Comparison of ENCODE assay signal across 10 mouse cellular contexts in the genomic region with DNA sequence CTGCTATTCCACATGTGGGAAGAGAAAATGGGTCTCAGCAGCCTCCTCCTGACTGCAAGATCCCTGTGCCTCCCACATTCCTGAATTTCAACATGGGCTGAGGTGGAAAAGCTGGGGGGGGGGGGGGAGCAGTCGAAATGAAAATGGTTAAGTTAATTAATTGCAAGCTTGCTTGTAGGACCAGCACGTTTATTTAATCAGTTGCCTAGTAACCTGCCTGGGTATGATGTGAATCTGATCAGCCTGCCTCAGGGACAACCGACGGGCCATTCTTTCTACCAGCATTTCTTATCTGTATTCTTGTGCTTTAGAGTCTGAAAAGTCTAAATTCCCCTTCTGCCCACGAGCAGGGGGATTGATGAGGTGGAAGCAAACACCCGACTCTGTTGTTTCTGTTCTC.
DNase-seq lines count a peak whose midpoint lies in the region; ATAC-seq and TF ChIP-seq lines count a peak whose summit lies in the region.
"Had no signal": no experiment of that assay in that cellular context is flagged by ENCODE, and none has a peak within 500 bp of the region (broad histone marks: within the 10 kb centered on the region; RNA-seq: fewer than 3 reads in every experiment).

No protein-coding gene starts in this region.

- no peaks in the 10 kb centered on the region for H3K9me3 ChIP-seq in limb, embryonic 12.5 days
- H3K9me3 ChIP-seq in stomach, postnatal 0 days (ENCODE audit: control insufficient read depth, low read length), result no peaks in the 10 kb centered on the region

- 5% methylated on average over 6 of the region's 6 CpGs for WGBS in limb, embryonic 12.5 days
- WGBS in stomach, postnatal 0 days, result 16% methylated on average over 6 of the region's 6 CpGs

- H3K4me2 ChIP-seq in limb, embryonic 12.5 days, result peak overlapping the region; percentile 45
- peak overlapping the region; percentile 27; the same call in 1 of the 2 replicates for H3K4me2 ChIP-seq in stomach, postnatal 0 days (replicated peaks; ENCODE audit: low read depth)

- H3K4me1 ChIP-seq in limb, embryonic 12.5 days (replicated peaks), result peaks cover 28% of the 10 kb centered on the region
- no peaks in the 10 kb centered on the region for H3K4me1 ChIP-seq in stomach, postnatal 0 days (replicated peaks; ENCODE audit: control insufficient read depth, insufficient read depth)

- TF ChIP-seq EP300 in stomach, postnatal 0 days (optimal IDR thresholded peaks at IDR 0.05), result no peak

- 0 out of 2 replicates have a peak overlapping the region, but pooled peaks have one; percentile 3 for H3K4me3 ChIP-seq in limb, embryonic 12.5 days (replicated peaks)
- H3K4me3 ChIP-seq in stomach, postnatal 0 days (ENCODE audit: low read depth, low read length), result no peak overlapping the region

- H3K27me3 ChIP-seq in limb, embryonic 12.5 days, result no peaks in the 10 kb centered on the region
- no peaks in the 10 kb centered on the region for H3K27me3 ChIP-seq in stomach, postnatal 0 days (ENCODE audit: control insufficient read depth, insufficient read depth, low read length)

- no peak for ATAC-seq in limb, embryonic 12.5 days (ENCODE audit: insufficient number of reproducible peaks, insufficient read depth, low FRiP score, low TSS enrichment, low read depth)
- ATAC-seq in stomach, postnatal 0 days (ENCODE audit: low FRiP score, low TSS enrichment), result no peak

- H3K36me3 ChIP-seq in limb, embryonic 12.5 days, result no peaks in the 10 kb centered on the region
- H3K36me3 ChIP-seq in stomach, postnatal 0 days (ENCODE audit: control insufficient read depth, insufficient read depth, low read length), result no peaks in the 10 kb centered on the region

- peak overlapping the region; percentile 20; the same call in 1 of the 2 replicates for H3K27ac ChIP-seq in limb, embryonic 12.5 days
- no peak overlapping the region for H3K27ac ChIP-seq in stomach, postnatal 0 days (replicated peaks)

- H3K9ac ChIP-seq in limb, embryonic 12.5 days (replicated peaks), result no peak overlapping the region
- H3K9ac ChIP-seq in stomach, postnatal 0 days (ENCODE audit: low read length), result no peak overlapping the region

- DNase-seq in retina, postnatal 1 day, result peak; percentile 21
- DNase-seq in retina, embryonic 14.5 days (ENCODE audit: low spot score), result no peak
- peak; percentile 30 for DNase-seq in forelimb bud, embryonic 11.5 days (ENCODE audit: low read depth, low spot score)
- DNase-seq in stomach, postnatal 0 days (ENCODE audit: low spot score), result no peak
- DNase-seq in adrenal gland, postnatal 10 days, result no peak
- DNase-seq in right cerebral cortex, postnatal 36 days (ENCODE audit: low spot score in 2 of 2), result no peak
- DNase-seq in lung, postnatal 4 days, result no peak
- DNase-seq: cerebellum, postnatal 10 days; gastrocnemius, postnatal 25 days had no signal

- no peak for TF ChIP-seq CTCF in stomach, postnatal 0 days (IDR thresholded peaks at IDR 0.05; ENCODE audit: low read depth)

Comparison
In these comparisons a context has a peak if more than half of its experiments do, and no peak if none do; other contexts are left out.
1. DNase-seq: peak in retina, postnatal 1 day (single experiment) and forelimb bud, embryonic 11.5 days (single experiment); none in retina, embryonic 14.5 days (single experiment), stomach, postnatal 0 days (single experiment), adrenal gland, postnatal 10 days (single experiment), right cerebral cortex, postnatal 36 days (0 of 2) and lung, postnatal 4 days (0 of 2).